Mouse (Mus musculus) thymus, postnatal 14 days (tissue): ENCODE data around the gene Chst5.
A peak's percentile ranks its signal among the peaks of the same experiment; 100 is the strongest.
"Not testable (repeated sequence)": the region's sequence is repeated elsewhere in the genome, so short reads cannot be mapped to it uniquely, and the experiment has no call there.

Experiments used
- DNase-seq: peaks from one replicate; pipeline ENCODE4 v3.0.0; 2021

The Chst5 gene

DNA sequence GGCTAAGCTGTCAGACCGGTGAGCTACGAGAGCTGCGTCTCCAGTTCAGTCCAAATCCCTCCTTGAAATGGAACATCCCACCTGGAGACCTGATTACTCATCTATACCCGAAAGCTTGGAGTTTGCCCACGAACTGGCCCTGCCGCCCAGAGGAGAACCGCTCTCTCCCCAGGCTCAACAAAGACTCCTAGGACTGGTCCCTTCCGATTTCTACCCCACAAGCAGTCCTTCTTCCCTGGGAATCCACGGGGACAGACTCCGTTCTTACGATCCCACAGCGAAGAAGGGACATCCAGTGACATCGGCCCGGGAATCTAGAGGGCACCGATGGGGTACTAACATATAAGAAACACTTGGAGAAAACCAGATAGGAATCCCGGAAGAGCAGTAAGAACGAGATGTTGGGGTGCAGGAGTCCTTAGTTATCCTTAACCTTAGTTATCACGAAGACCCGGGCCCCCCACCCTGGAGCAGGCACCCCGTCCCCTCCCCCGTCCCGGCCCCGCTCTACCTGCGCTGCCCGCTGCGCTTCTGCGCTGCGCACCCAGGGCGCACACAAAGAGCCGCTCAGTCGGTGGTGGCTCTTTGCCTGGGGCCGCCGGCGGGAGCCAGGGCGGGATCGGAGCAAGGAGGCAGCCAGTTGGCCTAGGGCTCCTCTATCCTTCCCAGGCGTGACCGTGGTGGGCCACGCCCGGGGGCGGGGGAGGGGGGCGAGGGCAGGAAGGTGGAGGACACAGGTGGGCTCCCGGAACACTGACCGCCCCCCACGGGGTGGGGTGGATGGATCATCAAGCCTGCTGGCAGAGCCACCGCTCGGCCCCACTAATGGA is at the start of gene Chst5:
Chst5 (minus strand) TSS at position 827 of the 830 bp plus-strand sequence.
- DNase-seq: no peak

DNA sequence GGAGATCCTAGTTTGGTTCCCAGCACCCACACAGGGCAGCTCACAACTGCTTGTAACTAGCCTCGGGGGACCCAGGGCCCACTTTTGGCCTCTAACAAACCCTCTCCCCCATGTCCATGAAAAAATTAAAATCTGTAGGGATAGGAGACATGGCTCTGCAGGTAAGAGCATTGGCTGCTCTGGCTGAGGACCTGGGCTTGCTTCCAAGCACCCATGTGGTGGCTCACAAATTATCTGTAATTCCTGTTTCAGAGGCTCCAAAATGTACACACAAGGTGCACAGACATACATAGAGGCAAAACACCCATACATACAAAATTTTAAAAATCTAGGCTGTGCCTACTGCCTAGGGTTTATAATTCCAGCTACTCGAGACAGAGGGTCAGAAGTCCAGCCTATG is 47.0 kb upstream of the Chst5 start:
- no peak for DNase-seq

DNA sequence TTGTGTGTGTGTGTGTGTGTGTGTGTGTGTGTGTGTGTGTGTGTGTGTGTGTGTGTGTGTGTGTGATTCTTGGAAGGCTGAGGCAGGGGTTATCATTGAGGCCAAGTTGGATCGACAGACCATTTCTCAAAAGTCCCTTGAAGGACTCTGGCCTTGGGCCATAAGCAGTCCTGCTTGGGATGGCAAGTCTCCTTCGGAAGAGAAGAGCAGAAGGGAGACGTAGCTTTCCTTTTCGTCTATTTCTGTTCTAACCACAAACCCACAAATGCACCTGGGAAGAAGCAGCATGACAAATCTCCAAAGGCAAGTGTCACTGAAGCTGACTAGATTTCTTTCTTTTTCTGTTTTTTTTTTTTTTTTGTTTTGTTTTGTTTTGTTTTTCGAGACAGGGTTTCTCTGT is 45.6 kb upstream of the Chst5 start:
- no peak for DNase-seq

DNA sequence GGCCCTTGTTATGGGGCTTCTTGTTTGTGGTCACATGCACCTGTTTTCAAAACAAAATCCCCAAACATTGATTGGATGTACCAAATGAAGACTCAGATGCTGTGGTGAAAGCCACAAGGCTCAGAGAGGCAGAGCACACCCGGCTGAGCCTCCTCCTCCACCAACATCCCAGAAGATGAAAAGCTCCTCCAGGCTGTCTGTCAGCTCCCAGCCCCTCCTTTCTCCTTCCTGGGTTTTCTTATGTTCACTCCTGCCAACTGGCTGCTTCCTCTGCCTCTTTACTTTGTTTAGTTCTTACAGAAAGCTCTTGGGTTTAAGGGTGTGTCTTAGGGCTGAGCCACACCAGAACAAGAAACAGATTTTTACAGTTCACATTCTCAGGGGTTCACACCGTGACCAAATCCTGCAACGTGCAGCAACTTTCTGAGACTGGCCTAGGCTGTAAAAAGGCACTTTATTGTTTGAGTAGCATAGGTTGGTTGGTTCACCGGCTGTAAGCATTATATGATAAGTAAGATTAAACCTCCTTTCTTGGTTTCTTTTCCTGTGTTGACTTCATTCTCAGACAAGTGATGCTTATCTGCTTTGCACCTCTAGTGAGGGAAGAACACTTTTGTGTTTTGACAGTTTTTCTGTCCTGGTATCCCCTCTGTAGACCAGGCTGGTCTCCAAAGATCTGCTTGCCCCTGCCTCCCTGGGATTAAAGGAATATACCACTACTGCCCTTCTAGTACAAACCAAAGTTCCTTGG is 44.8 kb upstream of the Chst5 start:
- no peak for DNase-seq

DNA sequence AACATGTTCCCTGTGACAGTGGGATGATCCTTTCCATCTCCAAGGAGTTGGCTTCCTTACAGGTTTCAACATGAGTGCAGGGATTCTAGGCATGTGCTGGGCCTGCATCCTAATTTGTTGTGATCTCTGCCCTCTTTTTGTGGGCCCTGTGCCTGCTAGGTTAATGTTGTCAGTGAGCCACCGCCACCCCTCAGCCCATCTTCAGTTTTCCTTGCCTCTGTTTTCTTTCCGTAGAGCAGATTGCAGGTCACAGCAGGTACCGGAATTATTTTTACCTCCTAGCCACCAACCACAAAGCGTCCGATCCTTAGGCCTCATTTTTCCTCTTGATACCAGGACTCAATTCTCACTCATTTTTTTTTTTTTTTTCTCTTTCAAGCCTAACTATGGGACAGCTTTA is 41.7 kb upstream of the Chst5 start:
- DNase-seq: no peak

DNA sequence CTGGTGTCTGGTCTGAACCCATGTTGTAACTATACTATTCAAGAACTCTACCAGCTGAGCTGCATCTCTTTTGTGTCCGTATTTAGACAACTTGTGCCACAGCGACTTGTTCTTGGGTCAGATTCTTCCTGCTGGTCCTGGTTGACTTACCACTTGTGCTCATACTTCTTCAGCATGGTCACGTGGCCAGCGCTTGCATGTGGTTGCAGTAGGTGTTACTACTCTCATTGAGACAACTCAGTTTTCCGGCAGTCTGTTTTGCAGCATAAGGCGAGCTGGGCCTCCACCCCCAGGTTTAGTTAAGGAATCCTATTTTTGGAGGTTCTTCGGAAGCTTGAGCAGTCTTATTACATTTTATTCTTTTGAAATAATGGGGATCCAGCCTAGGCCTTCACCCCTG is 41.1 kb upstream of the Chst5 start:
- no peak for DNase-seq

DNA sequence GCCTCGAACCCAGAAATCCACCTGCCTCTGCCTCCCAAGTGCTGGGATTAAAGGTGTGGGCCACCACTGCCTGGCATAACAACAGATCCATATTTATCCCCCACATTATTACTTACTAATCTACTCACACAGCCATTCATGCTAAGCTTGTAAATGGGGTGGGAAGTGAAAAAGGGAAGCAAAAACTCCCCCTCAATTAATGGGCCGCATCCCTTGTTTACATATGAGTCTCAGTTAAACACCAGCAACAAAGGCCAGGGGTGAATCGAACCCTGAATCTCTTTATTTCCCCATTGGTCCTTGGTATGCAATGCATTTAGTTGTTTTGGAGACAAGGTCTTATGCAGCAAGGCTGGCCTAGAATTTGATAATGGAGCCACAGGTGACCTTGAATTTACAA is 40.6 kb upstream of the Chst5 start:
- DNase-seq: no peak

DNA sequence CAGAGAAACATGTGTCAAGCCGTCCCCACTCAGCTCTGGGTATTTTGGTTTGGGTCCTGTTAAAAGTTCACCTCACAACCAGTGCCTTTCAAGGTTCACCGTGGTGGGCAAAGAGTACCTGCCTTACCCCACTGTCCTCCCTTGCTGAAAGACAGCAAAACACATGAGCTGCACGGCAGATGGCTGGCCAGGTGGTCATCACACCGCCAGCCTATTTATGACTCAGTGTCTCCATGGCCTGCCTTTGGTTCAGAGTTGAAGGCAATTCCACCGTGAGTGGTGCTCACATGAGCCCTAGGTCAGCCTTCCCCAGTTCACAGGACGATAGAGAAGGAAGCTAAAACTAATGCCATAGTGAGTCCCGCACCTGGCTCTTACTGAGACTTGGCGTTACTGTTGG is 37.7 kb upstream of the Chst5 start:
- no peak for DNase-seq

DNA sequence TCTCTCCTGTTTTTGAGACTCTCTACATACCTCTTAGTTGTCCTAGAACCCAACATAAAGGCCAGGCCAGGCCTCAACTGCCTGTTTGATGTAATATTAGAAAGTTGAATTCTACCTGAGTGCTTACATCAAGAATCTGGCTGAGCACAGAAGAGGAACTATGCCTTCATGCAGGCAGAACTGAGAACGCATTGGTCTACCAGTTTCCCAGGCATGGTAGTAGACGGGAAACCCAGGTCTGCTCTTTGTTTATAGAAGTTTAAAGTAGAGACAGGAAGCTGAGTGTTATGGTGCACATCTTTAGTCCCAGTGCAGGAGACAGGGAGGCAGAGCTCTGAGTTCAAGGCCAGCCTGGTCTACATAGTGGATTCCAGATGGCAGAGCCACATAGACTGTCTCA is 36.9 kb upstream of the Chst5 start:
- no peak for DNase-seq

DNA sequence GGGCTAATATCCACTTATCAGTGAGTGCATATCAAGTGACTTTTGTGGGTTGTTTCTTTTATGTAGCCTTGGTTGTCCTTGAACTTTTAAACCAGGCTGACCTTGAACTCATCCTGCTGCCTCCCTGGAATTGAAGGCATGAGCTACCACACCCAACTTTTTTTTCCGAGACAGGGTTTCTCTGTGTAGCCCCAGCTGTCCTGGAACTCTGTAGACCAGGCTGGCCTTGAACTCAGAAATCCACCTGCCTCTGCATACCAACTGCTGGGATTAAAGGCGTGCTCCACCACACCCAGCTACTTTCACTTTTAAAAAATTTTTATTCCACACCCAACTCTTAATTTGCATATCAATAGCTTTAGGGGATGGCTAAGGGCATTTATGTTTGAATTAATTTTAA is 33.3 kb upstream of the Chst5 start:
- no peak for DNase-seq

DNA sequence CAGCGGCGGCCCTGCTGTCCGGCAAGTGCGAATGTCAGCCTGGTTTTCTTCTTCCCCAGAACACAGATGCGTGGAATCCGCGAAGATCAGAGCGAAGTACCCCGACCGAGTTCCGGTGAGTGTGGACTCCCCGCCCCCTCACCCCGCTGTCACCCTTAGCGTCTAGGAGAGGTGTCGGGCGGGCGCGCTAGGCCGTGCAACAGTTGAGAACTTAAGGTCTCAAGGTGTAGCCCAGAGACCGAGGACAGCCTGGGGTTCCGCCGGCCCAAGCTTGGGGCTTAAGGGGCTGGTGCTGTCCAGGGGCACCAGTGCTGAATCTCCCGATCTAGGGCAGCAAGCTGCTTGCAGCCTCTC is 30.8 kb upstream of the Chst5 start:
- peak; percentile 69 for DNase-seq

DNA sequence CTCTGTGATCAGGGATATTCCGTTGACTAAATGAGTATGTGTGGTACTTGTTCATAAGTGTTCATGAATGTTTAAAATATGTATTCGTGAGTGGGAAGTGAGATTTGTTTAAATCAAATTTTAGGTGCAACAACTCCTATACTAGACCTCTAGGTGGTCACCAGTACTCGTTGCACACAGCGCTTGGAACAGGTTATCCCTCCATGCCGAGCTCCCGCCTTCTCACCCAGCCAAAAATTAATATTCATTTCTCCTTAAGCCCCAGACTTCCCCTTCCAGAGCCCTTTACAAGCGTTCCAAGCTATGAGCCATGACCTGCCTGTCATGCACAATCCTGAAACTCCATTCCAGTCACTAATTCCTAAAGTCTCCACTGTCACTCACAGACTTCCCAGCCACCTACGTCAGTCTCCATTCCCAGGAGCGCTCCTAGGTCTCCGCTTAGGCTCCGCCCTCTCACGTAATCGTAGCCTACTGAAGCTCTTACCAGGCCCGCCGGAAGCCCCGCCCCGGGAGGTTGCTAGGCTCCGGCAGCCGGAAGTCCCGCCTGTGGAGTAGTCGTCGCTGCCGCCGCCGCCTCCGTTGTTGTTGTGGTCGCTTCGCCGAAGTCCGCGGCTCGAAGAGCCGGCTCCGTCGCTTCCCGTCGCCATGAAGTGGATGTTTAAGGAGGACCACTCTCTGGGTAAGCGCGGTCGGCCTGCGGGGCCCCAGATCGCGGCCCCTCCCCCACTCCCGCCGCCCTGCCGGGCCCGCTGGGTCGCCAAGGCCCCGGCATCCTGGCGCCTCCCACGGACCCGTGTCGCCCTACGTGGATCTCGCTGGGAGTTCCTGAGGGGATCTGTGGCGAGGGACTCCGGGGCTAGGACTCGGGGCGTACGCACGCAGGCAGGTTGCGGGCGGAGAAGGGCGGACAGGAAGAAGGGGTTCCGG is 30.2 kb upstream of the Chst5 start, which contains the start of gene Gabarapl2:
Gabarapl2 (plus strand) TSS at position 533 of the 930 bp plus-strand sequence.
- DNase-seq: peak; percentile 96

DNA sequence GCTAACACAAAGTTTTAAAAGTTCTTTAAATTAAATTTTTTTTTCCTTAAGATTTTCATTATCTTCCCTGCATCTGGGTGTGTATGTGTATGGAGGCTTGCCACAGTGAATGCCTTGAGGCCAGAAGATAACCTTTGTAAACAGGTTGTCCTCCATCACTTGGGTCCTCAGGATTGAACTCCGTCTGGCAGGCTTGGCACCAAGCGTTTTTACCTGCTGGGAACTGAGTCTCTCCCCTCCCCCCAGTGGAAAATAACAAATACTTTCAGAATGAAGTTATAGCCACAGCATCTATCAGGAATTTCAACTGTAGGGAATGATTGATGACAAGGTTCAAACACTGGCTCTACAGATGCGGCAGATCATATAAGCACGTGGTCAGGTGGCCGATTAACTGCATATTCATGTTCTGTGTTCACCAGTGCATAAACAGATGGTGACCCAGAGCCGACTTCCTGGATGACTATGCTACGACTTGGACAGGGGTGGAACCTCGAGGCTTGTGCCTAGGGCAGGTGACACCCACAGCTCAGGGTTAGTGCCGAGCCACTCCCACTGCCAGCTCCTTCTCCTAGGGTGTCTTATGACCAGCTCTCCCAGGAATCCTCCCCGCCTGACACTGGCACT is 29.4 kb upstream of the Chst5 start:
- DNase-seq: peak; percentile 30

DNA sequence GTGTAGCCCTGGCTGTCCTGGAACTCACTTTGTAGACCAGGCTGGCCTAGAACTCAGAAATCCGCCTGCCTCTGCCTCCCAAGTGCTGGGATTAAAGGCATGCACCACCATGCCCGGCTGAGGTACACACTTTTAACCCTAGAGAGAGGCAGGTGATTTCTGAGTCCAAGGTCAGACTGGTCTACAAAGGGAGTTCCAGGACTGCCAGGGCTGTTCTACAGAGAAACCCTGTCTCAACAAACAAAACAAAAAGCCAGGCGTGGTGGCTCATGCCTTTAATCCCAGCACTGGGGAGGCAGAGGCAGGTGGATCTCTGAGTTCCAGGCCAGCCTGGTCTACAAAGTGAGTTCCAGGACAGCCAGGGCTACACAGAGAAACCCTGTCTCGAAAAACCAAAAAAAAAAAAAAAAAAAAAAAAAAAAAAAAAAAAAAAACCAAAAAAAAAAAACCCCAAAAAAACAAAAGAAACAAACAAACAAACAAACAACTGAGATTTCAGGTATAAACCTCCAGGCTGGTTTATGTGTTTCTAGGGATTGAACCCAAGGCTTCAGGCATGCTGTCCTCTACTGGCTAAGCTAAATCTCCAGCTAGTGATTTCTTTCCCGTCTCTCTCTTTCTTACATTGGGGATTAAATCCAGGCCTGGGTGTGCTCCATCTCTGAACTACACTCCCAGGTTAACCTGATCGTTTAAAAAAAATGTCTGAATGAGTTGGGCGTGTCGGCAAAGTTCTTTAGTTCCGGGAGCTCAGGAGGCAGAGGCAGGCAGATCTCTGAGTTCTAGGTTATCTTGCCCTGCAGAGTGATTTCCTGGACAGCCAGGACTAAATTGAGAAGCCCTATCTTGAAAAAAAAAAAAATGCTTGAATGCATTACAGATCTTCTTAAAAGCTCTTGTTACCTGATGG is 28.1 kb upstream of the Chst5 start:
- DNase-seq: not testable (repeated sequence)

DNA sequence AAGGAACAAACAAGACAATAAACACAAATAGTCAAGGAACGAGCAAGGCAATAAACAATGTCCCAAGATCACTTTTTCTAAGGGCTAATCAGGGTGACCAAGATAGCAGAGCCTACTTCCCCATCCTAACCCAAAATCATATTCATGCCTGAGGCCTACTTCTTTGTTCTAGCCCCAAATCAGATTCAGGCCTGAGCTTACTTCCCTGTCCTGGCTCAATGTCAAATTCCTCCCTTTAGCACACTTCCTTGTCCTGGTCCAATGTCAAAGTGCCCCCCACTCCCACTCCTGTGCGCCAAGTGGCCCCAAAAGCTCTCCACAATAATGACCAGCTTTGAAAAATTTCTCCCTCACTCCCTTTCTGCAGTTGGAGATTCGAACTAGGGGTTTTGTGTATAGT is 26.9 kb upstream of the Chst5 start:
- DNase-seq: no peak

DNA sequence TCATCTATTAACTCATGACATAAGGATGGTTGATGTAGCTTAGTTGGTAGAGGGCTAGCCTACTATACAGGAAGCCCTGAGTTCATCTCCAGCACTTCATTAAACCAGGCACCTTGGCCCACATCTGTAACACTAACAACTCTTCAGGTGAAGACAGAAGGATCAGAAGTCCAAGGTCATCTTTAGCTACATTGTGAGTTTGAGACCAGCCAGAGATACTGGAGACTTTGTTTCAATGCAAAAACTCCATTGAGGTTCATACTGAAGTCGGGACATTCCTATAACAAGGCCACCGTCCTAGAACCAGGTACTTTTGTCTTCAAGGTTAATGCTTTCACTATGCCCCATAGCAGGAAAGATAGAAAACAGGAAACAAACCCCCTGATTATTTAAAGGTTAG is 24.0 kb upstream of the Chst5 start:
- no peak for DNase-seq

DNA sequence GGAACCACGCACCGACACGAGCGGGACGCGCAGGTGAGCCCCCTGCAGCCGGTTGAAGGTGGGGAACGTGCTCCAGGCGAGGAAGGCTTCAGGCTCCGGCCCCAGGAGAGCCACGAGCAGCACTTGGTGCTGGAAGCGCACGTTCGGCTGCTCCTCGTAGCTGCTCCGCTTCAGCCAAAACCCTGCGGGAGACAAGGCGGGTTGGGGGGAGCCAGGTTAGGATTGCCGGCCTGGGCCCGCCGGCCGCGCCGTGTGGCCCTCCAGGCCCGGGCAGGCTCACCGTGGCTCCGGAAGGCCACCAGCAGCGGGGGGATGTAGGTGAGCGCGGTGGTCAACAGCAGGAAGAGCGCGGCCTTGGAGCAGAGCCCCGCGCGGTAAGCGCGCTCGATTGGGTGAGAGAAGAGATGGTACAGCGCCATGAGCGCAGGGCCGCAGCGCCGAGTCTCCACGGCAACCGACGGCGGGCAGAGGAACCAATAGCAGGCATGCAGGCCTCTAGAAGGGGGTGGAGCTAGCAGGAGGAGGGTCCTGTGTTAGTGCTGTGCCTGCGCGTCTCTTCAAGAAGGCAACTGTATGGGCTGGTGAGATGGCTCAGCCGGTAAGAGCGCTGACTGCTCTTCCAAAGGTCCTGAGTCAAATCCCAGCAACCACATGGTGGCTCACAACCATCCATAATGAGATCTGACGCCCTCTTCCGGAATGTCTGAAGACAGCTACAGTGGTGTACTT is 23.3 kb upstream of the Chst5 start, which contains the start of gene Tmem231:
Tmem231 (minus strand) TSS at position 534 of the 729 bp plus-strand sequence.
- peak; percentile 91 for DNase-seq

DNA sequence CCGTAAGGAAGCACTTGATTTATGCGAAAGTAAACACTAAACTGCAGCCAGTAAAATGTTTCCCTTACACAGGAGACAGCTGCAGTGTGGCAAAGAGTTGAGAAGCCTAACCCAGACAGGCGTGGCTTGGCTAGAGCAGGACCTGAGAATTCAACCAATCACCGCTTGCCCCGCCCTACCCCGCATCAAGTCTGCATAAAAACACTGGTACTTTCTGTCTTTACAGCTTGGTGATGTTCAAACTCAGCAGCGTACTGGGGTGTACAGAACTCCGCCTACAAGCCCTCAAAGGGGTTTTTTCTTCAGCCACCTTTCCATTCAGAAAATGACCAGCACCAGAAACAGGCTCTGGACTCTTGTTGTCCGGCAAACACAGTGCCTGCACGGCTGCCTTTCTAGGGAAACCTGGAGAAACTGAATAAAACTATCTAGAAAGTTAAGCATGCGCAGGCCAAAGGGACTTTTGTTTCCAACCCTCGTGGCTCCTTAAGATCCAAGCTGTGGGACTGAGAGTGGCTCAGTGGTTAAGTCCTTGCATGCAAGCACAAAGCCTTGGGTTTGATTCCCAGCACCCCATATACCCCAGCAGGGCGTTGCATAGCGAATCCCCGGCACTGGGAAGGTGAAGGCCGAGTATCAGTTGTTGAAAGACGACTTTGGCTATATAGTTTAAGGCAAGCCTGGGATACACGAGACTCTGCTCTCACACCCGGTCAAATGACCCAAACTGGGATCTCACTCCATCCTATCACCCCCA is 22.5 kb upstream of the Chst5 start:
- DNase-seq: peak; percentile 25

DNA sequence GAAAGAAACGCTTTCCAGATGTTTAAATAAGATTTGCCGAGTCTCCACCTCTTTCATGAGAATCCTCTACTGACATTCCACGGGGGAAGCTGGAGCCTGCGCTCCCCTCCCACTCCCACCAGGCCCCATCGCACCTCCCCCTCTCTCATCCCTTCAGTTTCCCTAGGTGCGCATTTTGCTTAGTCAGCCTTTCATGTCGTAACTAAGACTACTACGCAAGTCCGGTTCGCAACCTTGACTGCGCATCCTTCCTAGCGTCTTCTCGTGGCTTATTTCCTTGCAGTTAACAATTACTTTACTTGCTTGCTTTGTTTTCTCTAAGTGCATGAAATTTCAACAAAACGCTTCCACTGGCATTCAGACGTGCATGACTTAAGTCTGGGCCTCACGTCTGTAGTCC is 21.5 kb upstream of the Chst5 start:
- DNase-seq: no peak
